Mouse (Mus musculus) adrenal gland, adult 10 weeks (tissue): ENCODE results near the gene Krtap8-1. TPM values are rescaled to one million over a fixed set of nuclear protein-coding genes. Genes with fewer than 3 reads are reported as not detected.

Experiments
- polyA plus RNA-seq: library from polyadenylated mRNA; stranded (reverse); fragments of 350-450 nt; fragmentation: Illumina TruSeq; extraction: RNeasy Lipid Tissue Mini Kit (QIAGEN cat#74804); gene quantifications from one replicate; pipeline ENCODE4 v1.2.3, GENCODE M21; 2014; ENCODE audit warnings: low read depth, low replicate concordance

Gene Krtap8-1
- polyA plus RNA-seq: not detected

DNA sequence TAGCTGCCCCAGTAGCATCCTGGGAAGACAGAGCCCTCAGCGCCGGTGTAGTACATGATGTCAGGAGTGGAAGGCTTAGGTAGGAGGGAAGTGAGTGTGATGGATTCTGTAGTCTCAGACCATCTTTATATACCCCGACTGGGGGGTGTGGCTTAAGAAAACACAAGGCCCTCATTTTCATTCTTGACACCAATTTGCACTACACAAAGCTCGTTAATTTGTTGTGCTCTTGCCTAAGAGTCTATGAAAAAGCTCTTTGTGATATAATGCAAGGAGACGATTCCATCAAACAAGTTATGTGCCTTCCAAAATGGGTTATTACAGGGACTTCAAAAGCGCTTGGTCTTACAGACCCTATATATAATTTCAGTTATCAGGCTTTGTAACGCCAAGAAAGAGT, at the start of gene Krtap8-1:
Gene Krtap8-1, minus strand, starts transcription at position 101 of the 400 bp plus-strand sequence.

DNA sequence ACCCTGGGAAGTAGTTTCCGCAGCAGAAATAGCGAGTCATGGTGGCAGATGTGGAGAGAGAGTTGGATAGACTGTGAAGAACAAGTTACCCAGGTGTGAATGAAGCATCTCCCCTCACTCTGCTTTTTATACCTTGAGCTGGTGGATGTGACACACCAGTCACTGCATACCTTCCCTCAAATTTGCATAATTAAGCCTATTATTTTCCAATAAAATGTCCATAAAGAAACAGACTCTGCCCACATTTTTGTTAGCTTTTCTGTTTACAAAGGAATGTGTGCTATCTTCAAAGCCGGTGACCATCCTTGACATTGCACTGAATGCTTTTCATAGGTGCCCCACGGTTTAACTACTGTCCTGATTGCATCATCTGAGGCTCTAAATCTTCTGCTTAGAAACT, 20.5 kb upstream of the Krtap8-1 start, which contains the start of gene Krtap7-1:
Gene Krtap7-1, minus strand, starts transcription at position 101 of the 400 bp plus-strand sequence.

Other genes starting within 250 kb of the Krtap8-1 start
- not detected for gene Krtap21-1, start 84.1 kb downstream of the Krtap8-1 start, polyA plus RNA-seq
- gene Krtap6-2, start 67.8 kb downstream of the Krtap8-1 start, polyA plus RNA-seq: not detected
- gene Krtap7-1, start 20.4 kb upstream of the Krtap8-1 start, polyA plus RNA-seq: not detected
- not detected for gene Krtap11-1, start 83.2 kb upstream of the Krtap8-1 start, polyA plus RNA-seq